Mouse (Mus musculus) forebrain, embryonic 10.5 days (tissue): ENCODE measurements around the gene Celf2. TPM values are rescaled to one million over a fixed set of nuclear protein-coding genes. Genes with fewer than 3 reads are reported as not detected.

Source experiments
- DNase-seq: peaks from one replicate; pipeline ENCODE4 v3.0.0-alpha.2; 2017; ENCODE audit warnings: low spot score; ENCODE audit errors: extremely low spot score
- H3K27ac ChIP-seq: fragments of 300-500 bp; sonication (generic); 2 replicates; pipeline ENCODE4 v1.5.1; 2016; ENCODE audit warnings: mild to moderate bottlenecking
- H3K27me3 ChIP-seq: fragments of 300-500 bp; sonication (generic); 2 replicates; pipeline ENCODE4 v1.6.1; 2016; ENCODE audit warnings: mild to moderate bottlenecking; ENCODE audit not compliant: poor library complexity, severe bottlenecking
- H3K36me3 ChIP-seq: fragments of 300-500 bp; sonication (generic); replicated peaks from 2 replicates; pipeline ENCODE4 v1.6.1; 2016; ENCODE audit warnings: mild to moderate bottlenecking, moderate library complexity
- H3K4me1 ChIP-seq: fragments of 300-500 bp; sonication (generic); 2 replicates; pipeline ENCODE4 v1.6.1; 2016
- H3K4me3 ChIP-seq: fragments of 300-500 bp; sonication (generic); 2 replicates; pipeline ENCODE4 v1.5.1; 2016; ENCODE audit warnings: mild to moderate bottlenecking, moderate library complexity
- H3K9me3 ChIP-seq: fragments of 300-500 bp; sonication (generic); 2 replicates; pipeline ENCODE4 v1.6.1; 2016; ENCODE audit warnings: mild to moderate bottlenecking, moderate library complexity
- WGBS: fragments of 180-500 bp; shearing (Covaris S2); methylation state at CpG from one replicate; pipeline ENCODE4 v1.1.7; 2016; 5-methylcytosine and 5-hydroxymethylcytosine counted together
- polyA plus RNA-seq: library from polyadenylated mRNA; unstranded; fragments of >200 nt; fragmentation: Nextera tagmentation; extraction: Ambion mirVana; gene quantifications from 2 replicates; pipeline ENCODE4 v1.2.1, GENCODE M21; 2016

Celf2 gene
- polyA plus RNA-seq, 1 experiment from 2014 or later: 58.2 TPM

DNA sequence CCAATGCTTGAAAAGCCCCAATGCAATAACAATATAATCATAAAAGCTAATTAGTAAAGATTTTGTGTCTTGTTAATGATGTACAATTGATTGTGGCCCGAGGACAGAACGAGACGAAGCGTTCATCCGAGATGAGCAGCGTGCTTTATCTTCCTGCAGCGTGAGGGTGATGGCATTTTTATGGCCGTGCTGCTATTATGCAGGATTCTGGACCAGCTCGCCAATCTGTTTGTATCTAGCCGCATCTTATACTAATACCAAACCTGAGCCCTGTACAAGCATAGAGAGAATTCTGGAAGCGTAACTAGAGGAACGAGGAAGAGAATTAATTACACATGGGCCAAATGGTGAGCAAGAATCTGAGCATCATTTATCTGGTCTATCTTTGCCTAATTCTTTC lies 576.2 kb downstream of the Celf2 start:
- H3K27ac ChIP-seq: no peak overlapping the region
- DNase-seq: no peak
- no peaks in the 10 kb centered on the region for H3K36me3 ChIP-seq
- no peaks in the 10 kb centered on the region for H3K9me3 ChIP-seq
- H3K27me3 ChIP-seq: no peaks in the 10 kb centered on the region
- no peak overlapping the region for H3K4me3 ChIP-seq
- no peaks in the 10 kb centered on the region for H3K4me1 ChIP-seq
- 91% methylated on average over 12 of the region's 12 CpGs for WGBS

DNA sequence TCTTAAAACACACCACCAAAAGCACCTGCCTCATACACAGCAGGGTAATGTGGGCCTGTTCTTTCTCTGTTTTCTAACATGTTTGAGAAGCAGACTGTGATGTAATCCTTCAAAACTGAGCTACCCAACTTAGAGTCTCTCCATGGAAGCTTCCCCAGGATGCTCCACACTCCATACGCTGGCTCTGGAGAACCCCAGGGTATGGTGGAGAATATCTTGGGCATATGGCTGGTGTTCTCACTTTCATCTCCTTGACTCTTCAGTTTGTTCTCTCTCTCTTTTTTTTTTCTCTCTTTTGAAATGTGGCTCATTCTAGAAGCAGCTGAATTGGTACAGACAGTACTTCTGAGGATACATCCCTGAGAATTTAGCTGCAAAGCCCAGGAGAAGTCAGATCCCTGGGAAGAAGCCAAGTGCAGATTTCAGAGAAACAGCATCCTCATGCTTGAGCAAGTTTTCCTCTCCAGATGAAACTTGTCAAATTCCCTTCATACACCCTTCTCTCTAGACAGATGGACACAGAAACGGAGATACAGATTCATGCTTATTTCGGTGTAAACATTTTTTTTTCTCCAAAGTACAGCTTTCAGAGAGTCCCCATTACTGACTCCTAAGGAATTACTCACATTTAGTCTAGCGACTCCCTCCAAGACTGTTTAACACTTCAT lies 581.5 kb downstream of the Celf2 start:
- H3K27ac ChIP-seq: no peak overlapping the region
- H3K27me3 ChIP-seq: no peaks in the 10 kb centered on the region
- DNase-seq: no peak
- H3K4me1 ChIP-seq: peaks cover 26% of the 10 kb centered on the region
- H3K4me3 ChIP-seq: no peak overlapping the region
- no peaks in the 10 kb centered on the region for H3K36me3 ChIP-seq
- no peaks in the 10 kb centered on the region for H3K9me3 ChIP-seq
- 92% methylated on average over 4 of the region's 4 CpGs for WGBS

GRCm38 (mm10) chr2:6925505-6925904 lies 583.9 kb downstream of the Celf2 start:
- Histone ChIP-seq H3K4me1 (peaks cover 26% of the 10 kb centered on the region), H3K27ac (no peak overlapping the region), H3K27me3 (no peaks in the 10 kb centered on the region), H3K4me3 (no peak overlapping the region), H3K9me3 (no peaks in the 10 kb centered on the region), H3K36me3 (no peaks in the 10 kb centered on the region)
- 51% methylated on average over 5 of the region's 5 CpGs for WGBS
- no peak for DNase-seq

DNA sequence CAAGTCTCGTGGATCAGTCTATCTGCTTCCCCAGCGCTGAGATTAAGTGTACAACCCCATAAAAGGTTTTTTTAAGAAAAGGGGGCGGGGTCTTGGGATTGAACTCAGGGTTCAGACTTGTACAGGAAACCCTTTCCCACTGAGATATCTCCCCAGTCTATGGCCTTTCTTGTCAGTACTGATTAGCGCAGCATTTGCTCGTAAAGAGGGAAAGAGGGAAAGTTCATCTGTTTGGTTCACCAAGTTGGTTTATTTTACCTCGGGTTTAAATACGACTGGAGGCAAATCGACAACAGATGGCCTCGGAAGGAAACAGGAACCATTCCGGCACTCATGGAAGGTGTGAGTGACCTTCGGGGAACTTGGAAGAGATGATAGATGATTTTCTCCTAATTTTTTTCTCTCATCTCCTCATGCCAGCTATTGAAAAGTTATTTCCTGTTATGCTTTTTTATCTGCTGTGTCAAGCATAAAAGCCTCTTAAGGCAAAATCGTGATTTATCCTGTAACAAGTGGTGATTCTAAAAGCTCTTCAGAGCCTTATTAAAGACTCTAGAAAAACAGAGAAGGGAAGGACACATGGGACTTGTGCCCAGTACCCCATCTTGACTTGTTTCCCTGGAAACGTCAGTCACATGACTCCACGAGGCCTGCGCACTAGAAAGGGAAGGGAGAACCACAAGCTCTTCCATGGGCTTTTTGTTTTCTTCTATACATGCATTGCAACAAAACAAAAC lies 585.5 kb downstream of the Celf2 start:
- 76% methylated on average over 15 of the region's 15 CpGs for WGBS
- Histone ChIP-seq H3K4me1 (peaks cover 30% of the 10 kb centered on the region), H3K27me3 (no peaks in the 10 kb centered on the region), H3K4me3 (no peak overlapping the region), H3K27ac (no peak overlapping the region), H3K36me3 (no peaks in the 10 kb centered on the region), H3K9me3 (no peaks in the 10 kb centered on the region)
- no peak for DNase-seq

DNA sequence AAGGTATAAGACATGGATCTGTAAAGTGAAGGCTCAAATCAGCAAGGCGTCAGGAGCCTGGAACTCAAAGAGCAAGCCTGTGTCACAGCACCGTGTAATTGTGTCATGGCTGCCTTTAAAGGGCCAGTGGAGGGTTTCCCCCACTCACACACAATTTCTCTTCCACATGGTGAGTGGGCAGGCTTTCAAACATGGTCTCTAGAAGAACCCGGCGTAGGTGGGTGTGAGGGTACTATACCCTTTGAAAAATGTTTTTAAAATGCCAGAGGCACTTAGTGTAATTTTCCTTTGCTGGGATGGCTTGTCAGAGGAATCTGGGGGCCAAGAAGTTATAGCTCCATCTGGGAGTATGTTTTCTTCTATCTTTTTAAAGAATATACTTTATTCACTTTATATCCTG lies 594.0 kb downstream of the Celf2 start:
- Histone ChIP-seq H3K27ac (no peak overlapping the region), H3K4me3 (no peak overlapping the region), H3K36me3 (no peaks in the 10 kb centered on the region), H3K27me3 (no peaks in the 10 kb centered on the region), H3K9me3 (no peaks in the 10 kb centered on the region), H3K4me1 (peaks cover 22% of the 10 kb centered on the region)
- no peak for DNase-seq
- 97% methylated on average over 4 of the region's 4 CpGs for WGBS

GRCm38 (mm10) chr2:6913315-6913714 lies 596.0 kb downstream of the Celf2 start:
- Histone ChIP-seq H3K27me3 (no peaks in the 10 kb centered on the region), H3K27ac (no peak overlapping the region), H3K4me1 (peaks cover 18% of the 10 kb centered on the region), H3K4me3 (no peak overlapping the region), H3K36me3 (no peaks in the 10 kb centered on the region), H3K9me3 (no peaks in the 10 kb centered on the region)
- 95% methylated on average over 10 of the region's 10 CpGs for WGBS
- DNase-seq: no peak

- H3K9me3 ChIP-seq: no peaks in the 10 kb centered on the region
- WGBS: 84% methylated on average over 7 of the region's 7 CpGs
- H3K27ac ChIP-seq: no peak overlapping the region
- no peaks in the 10 kb centered on the region for H3K36me3 ChIP-seq
- H3K27me3 ChIP-seq: no peaks in the 10 kb centered on the region
- no peak for DNase-seq
- H3K4me1 ChIP-seq: peaks cover 19% of the 10 kb centered on the region
- no peak overlapping the region for H3K4me3 ChIP-seq
These were observed 597.4 kb downstream of the Celf2 start for GRCm38 (mm10) chr2:6911932-6912331.

DNA sequence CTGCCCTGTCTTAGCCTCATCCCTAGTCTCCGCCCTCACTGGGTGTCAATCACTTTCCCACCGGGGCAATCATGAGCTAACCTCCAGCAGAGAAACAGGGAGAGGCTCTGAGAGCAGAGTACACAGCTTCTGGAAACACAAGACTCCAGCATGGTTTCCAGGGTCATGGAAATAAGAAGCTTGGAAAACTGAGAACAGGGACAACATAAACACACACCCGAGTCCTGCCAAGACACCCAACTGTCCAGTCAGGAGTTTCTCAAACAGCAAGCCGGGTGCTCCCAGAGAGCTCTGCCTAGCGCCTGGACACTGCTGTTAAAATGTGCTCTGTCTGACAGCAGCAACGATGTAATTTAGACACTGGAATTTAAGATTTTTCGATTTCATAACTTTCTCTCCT lies 599.4 kb downstream of the Celf2 start:
- Histone ChIP-seq H3K36me3 (no peaks in the 10 kb centered on the region), H3K4me3 (no peak overlapping the region), H3K27me3 (no peaks in the 10 kb centered on the region), H3K27ac (no peak overlapping the region), H3K9me3 (no peaks in the 10 kb centered on the region), H3K4me1 (peaks cover 20% of the 10 kb centered on the region)
- WGBS: 87% methylated on average over 7 of the region's 7 CpGs
- no peak for DNase-seq

- 84% methylated on average over 3 of the region's 3 CpGs for WGBS
These were observed 605.0 kb downstream of the Celf2 start for GRCm38 (mm10) chr2:6904411-6904810.

GRCm38 (mm10) chr2:6903251-6903763 lies 606.1 kb downstream of the Celf2 start:
- no peaks in the 10 kb centered on the region for H3K9me3 ChIP-seq
- H3K27ac ChIP-seq: peak overlapping the region; percentile 67; the same call in 1 of the 2 replicates
- peak; percentile 21 for DNase-seq

More at GRCm38 (mm10) chr2:6904411-6904810, 605.0 kb downstream of the Celf2 start:
- peaks cover 30% of the 10 kb centered on the region for H3K4me1 ChIP-seq
- no peak overlapping the region for H3K27ac ChIP-seq
- H3K36me3 ChIP-seq: no peaks in the 10 kb centered on the region
- no peaks in the 10 kb centered on the region for H3K27me3 ChIP-seq
- H3K9me3 ChIP-seq: no peaks in the 10 kb centered on the region
- DNase-seq: no peak
- H3K4me3 ChIP-seq: no peak overlapping the region

DNA sequence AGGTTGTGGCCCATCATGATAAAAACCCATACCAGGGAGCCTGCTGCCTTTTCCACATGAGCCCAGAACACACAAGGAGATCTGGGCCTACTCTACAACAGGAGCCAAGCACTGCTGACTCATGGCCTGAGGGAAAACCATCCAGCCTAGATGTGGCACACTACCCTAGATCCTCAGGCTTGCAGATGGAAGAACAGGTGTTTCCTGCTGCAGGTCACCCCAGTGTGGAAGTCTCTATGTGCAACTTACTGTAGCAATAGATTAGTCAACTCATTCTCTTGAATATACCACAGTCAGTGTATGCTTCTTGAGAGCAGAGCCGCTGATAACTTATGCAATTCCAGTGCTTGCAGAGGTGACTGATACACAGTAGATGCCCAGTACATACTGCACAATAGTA lies 612.5 kb downstream of the Celf2 start:
- no peaks in the 10 kb centered on the region for H3K9me3 ChIP-seq
- no peaks in the 10 kb centered on the region for H3K36me3 ChIP-seq
- no peak overlapping the region for H3K27ac ChIP-seq
- H3K4me3 ChIP-seq: no peak overlapping the region
- no peak for DNase-seq
- no peaks in the 10 kb centered on the region for H3K27me3 ChIP-seq
- WGBS: 91% methylated on average over 1 of the region's 1 CpGs
- no peaks in the 10 kb centered on the region for H3K4me1 ChIP-seq

More at GRCm38 (mm10) chr2:6903251-6903763, 606.1 kb downstream of the Celf2 start:
- peaks cover 30% of the 10 kb centered on the region for H3K4me1 ChIP-seq
- H3K27me3 ChIP-seq: no peaks in the 10 kb centered on the region
- no peak overlapping the region for H3K4me3 ChIP-seq
- no peaks in the 10 kb centered on the region for H3K36me3 ChIP-seq
- 33% methylated on average over 4 of the region's 4 CpGs for WGBS

DNA sequence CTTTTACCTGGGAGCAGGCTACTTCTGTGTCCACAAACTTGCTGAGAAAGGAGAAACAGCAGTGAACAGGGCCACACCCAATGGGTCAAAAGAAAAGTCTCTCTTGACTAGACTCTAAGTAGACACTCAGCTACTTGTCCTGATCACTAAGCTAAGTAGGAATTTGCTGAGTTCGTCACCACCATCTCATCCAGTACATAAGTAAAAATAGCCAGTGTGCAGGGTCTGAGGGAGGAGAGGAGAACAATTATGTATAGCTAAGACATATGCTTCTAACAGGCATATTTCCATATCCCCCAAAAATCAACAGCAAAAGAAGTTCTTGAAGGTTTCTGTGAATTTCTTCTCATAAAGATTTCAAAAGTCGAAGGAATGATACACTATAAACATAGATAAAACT lies 615.8 kb downstream of the Celf2 start:
- Histone ChIP-seq H3K27me3 (no peaks in the 10 kb centered on the region), H3K9me3 (no peaks in the 10 kb centered on the region), H3K4me3 (no peak overlapping the region), H3K36me3 (no peaks in the 10 kb centered on the region), H3K27ac (no peak overlapping the region), H3K4me1 (peaks cover 8% of the 10 kb centered on the region; the same call in 1 of the 2 replicates)
- WGBS: 87% methylated on average over 2 of the region's 2 CpGs
- DNase-seq: no peak

- 78% methylated on average over 3 of the region's 3 CpGs for WGBS
- Histone ChIP-seq H3K27ac (no peak overlapping the region), H3K4me3 (no peak overlapping the region), H3K9me3 (no peaks in the 10 kb centered on the region), H3K27me3 (no peaks in the 10 kb centered on the region), H3K4me1 (peaks cover 8% of the 10 kb centered on the region; the same call in 1 of the 2 replicates), H3K36me3 (no peaks in the 10 kb centered on the region)
- no peak for DNase-seq
These were observed 616.3 kb downstream of the Celf2 start for GRCm38 (mm10) chr2:6893095-6893494.
